Mouse (Mus musculus): ENCODE measurements around the gene Galnt11. TPM values are rescaled to one million over a fixed set of nuclear protein-coding genes. Genes with fewer than 3 reads are reported as not detected.
"Not testable (repeated sequence)": the region's sequence is repeated elsewhere in the genome, so short reads cannot be mapped to it uniquely, and the experiment has no call there.

Gene Galnt11
- total RNA-seq (2014; fragmentation: Nextera tagmentation): not detected in 2 replicates
- 0.12 and 0.27 TPM in 2 replicates for total RNA-seq (2017)
- not detected in 2 replicates for polyA plus RNA-seq (2012)

- H3K27me3 ChIP-seq (ENCODE audit: insufficient read depth, low read length): peaks cover 4% of the 10 kb centered on the region; the same call in 1 of the 2 replicates
- H3K36me3 ChIP-seq (replicated peaks): no peaks in the 10 kb centered on the region
- H3K4me3 ChIP-seq (ENCODE audit: low read depth, low read length): no peak within 1 kb of the TSS
- ATAC-seq (ENCODE audit: extremely low read depth, insufficient number of reproducible peaks, low FRiP score, poor library complexity, severe bottlenecking): no peak
- peaks cover 4% of the 10 kb centered on the region; the same call in 1 of the 2 replicates for H3K9me3 ChIP-seq (replicated peaks)
- TF ChIP-seq POLR2AphosphoS5 (IDR thresholded peaks at IDR 0.05; ENCODE audit: insufficient replicate concordance, low read depth, low read length) (no peak), TAL1 (conservative IDR thresholded peaks at IDR 0.05; ENCODE audit: low read depth, low read length) (no peak), GATA1 (IDR thresholded peaks at IDR 0.05; ENCODE audit: borderline replicate concordance, low read length) (no peak), GATA2 (IDR thresholded peaks at IDR 0.05; ENCODE audit: borderline replicate concordance, low read depth, low read length) (no peak), CTCF (IDR thresholded peaks at IDR 0.05; ENCODE audit: low read depth, low read length) (no peak)
- DNase-seq (ENCODE audit: low spot score): no peak
- no peaks in the 10 kb centered on the region for H3K4me1 ChIP-seq (ENCODE audit: insufficient read depth, low read depth, low read length)
Measured at GRCm38 (mm10) chr5:25221604-25222003, at the start of gene Galnt11. Galnt11 (plus strand) TSS chr5:25221904.

GRCm38 (mm10) chr5:25177937-25178336 lies 43.8 kb upstream of the Galnt11 start:
- not testable (repeated sequence) for H3K9me3 ChIP-seq (replicated peaks); H3K4me3 ChIP-seq (ENCODE audit: low read depth, low read length); H3K27me3 ChIP-seq (ENCODE audit: insufficient read depth, low read length); ATAC-seq (ENCODE audit: extremely low read depth, insufficient number of reproducible peaks, low FRiP score, poor library complexity, severe bottlenecking); H3K36me3 ChIP-seq (replicated peaks); H3K4me1 ChIP-seq (ENCODE audit: insufficient read depth, low read depth, low read length); DNase-seq (ENCODE audit: low spot score)

DNA sequence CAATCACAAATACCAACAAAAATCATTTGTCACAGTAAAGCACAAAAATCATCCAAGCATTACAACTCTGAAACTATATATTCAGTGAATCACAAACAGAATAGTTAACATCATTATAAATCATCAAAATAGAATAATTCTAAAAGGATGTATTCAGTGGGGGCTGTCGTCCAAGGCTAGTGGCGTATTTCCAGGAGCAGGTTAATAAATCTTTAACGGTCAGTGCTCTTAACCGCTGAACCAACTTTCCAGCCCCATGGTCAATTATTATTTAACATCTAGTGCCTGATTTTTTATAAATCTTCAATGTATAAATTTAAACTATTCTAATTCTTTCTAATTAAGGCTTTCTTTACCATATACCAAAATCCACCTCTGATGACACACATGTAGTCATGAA lies 43.2 kb upstream of the Galnt11 start:
- H3K36me3 ChIP-seq (replicated peaks); DNase-seq (ENCODE audit: low spot score); H3K4me3 ChIP-seq (ENCODE audit: low read depth, low read length); ATAC-seq (ENCODE audit: extremely low read depth, insufficient number of reproducible peaks, low FRiP score, poor library complexity, severe bottlenecking); H3K27me3 ChIP-seq (ENCODE audit: insufficient read depth, low read length); H3K4me1 ChIP-seq (ENCODE audit: insufficient read depth, low read depth, low read length); H3K9me3 ChIP-seq (replicated peaks): not testable (repeated sequence)

- no peak for TF ChIP-seq CTCF (IDR thresholded peaks at IDR 0.05; ENCODE audit: low read depth, low read length)
- TF ChIP-seq GATA2 (IDR thresholded peaks at IDR 0.05; ENCODE audit: borderline replicate concordance, low read depth, low read length): no peak
- no peak for TF ChIP-seq POLR2AphosphoS5 (IDR thresholded peaks at IDR 0.05; ENCODE audit: insufficient replicate concordance, low read depth, low read length)
- no peak for TF ChIP-seq GATA1 (IDR thresholded peaks at IDR 0.05; ENCODE audit: borderline replicate concordance, low read length)
- no peak for TF ChIP-seq TAL1 (conservative IDR thresholded peaks at IDR 0.05; ENCODE audit: low read depth, low read length)
- Histone ChIP-seq H3K27me3 (ENCODE audit: insufficient read depth, low read length) (no peaks in the 10 kb centered on the region), H3K4me3 (ENCODE audit: low read depth, low read length) (no peak overlapping the region), H3K4me1 (ENCODE audit: insufficient read depth, low read depth, low read length) (no peaks in the 10 kb centered on the region), H3K9me3 (replicated peaks) (no peaks in the 10 kb centered on the region), H3K36me3 (replicated peaks) (no peaks in the 10 kb centered on the region)
- DNase-seq (ENCODE audit: low spot score) (no peak), ATAC-seq (ENCODE audit: extremely low read depth, insufficient number of reproducible peaks, low FRiP score, poor library complexity, severe bottlenecking) (no peak)
Measured at GRCm38 (mm10) chr5:25179284-25179683, 42.4 kb upstream of the Galnt11 start.

- DNase-seq (ENCODE audit: low spot score) (no peak), ATAC-seq (ENCODE audit: extremely low read depth, insufficient number of reproducible peaks, low FRiP score, poor library complexity, severe bottlenecking) (no peak)
- H3K4me3 ChIP-seq (ENCODE audit: low read depth, low read length): no peak overlapping the region
- no peaks in the 10 kb centered on the region for H3K27me3 ChIP-seq (ENCODE audit: insufficient read depth, low read length)
- no peaks in the 10 kb centered on the region for H3K36me3 ChIP-seq (replicated peaks)
- H3K4me1 ChIP-seq (ENCODE audit: insufficient read depth, low read depth, low read length): no peaks in the 10 kb centered on the region
- TF ChIP-seq GATA1 (IDR thresholded peaks at IDR 0.05; ENCODE audit: borderline replicate concordance, low read length) (no peak), POLR2AphosphoS5 (IDR thresholded peaks at IDR 0.05; ENCODE audit: insufficient replicate concordance, low read depth, low read length) (no peak), TAL1 (conservative IDR thresholded peaks at IDR 0.05; ENCODE audit: low read depth, low read length) (no peak), GATA2 (IDR thresholded peaks at IDR 0.05; ENCODE audit: borderline replicate concordance, low read depth, low read length) (no peak), CTCF (IDR thresholded peaks at IDR 0.05; ENCODE audit: low read depth, low read length) (no peak)
- no peaks in the 10 kb centered on the region for H3K9me3 ChIP-seq (replicated peaks)
Measured at GRCm38 (mm10) chr5:25179936-25180488, 41.7 kb upstream of the Galnt11 start.

GRCm38 (mm10) chr5:25181004-25181531 lies 40.6 kb upstream of the Galnt11 start, which contains the start of gene Galntl5:
Galntl5 (plus strand) TSS chr5:25181460.
- Histone ChIP-seq H3K36me3 (replicated peaks) (no peaks in the 10 kb centered on the region), H3K27me3 (ENCODE audit: insufficient read depth, low read length) (no peaks in the 10 kb centered on the region), H3K4me3 (ENCODE audit: low read depth, low read length) (no peak within 1 kb of the TSS), H3K4me1 (ENCODE audit: insufficient read depth, low read depth, low read length) (no peaks in the 10 kb centered on the region), H3K9me3 (replicated peaks) (no peaks in the 10 kb centered on the region)
- DNase-seq (ENCODE audit: low spot score) (no peak), ATAC-seq (ENCODE audit: extremely low read depth, insufficient number of reproducible peaks, low FRiP score, poor library complexity, severe bottlenecking) (no peak)
- TF ChIP-seq CTCF (IDR thresholded peaks at IDR 0.05; ENCODE audit: low read depth, low read length) (no peak), GATA1 (IDR thresholded peaks at IDR 0.05; ENCODE audit: borderline replicate concordance, low read length) (no peak), GATA2 (IDR thresholded peaks at IDR 0.05; ENCODE audit: borderline replicate concordance, low read depth, low read length) (no peak), POLR2AphosphoS5 (IDR thresholded peaks at IDR 0.05; ENCODE audit: insufficient replicate concordance, low read depth, low read length) (no peak), TAL1 (conservative IDR thresholded peaks at IDR 0.05; ENCODE audit: low read depth, low read length) (no peak)

GRCm38 (mm10) chr5:25183595-25183994 lies 38.1 kb upstream of the Galnt11 start:
- no peaks in the 10 kb centered on the region for H3K27me3 ChIP-seq (ENCODE audit: insufficient read depth, low read length)
- TF ChIP-seq TAL1 (conservative IDR thresholded peaks at IDR 0.05; ENCODE audit: low read depth, low read length) (no peak), POLR2AphosphoS5 (IDR thresholded peaks at IDR 0.05; ENCODE audit: insufficient replicate concordance, low read depth, low read length) (no peak), CTCF (IDR thresholded peaks at IDR 0.05; ENCODE audit: low read depth, low read length) (no peak), GATA1 (IDR thresholded peaks at IDR 0.05; ENCODE audit: borderline replicate concordance, low read length) (no peak), GATA2 (IDR thresholded peaks at IDR 0.05; ENCODE audit: borderline replicate concordance, low read depth, low read length) (no peak)
- H3K9me3 ChIP-seq (replicated peaks): no peaks in the 10 kb centered on the region
- H3K4me1 ChIP-seq (ENCODE audit: insufficient read depth, low read depth, low read length): no peaks in the 10 kb centered on the region
- no peak overlapping the region for H3K4me3 ChIP-seq (ENCODE audit: low read depth, low read length)
- DNase-seq (ENCODE audit: low spot score) (no peak), ATAC-seq (ENCODE audit: extremely low read depth, insufficient number of reproducible peaks, low FRiP score, poor library complexity, severe bottlenecking) (no peak)
- H3K36me3 ChIP-seq (replicated peaks): no peaks in the 10 kb centered on the region
